Comparison of ENCODE assay signal across 8 mouse cellular contexts in genomic region chr4:156234021-156234501, GRCm38 (mm10). TPM values are rescaled to one million over a fixed set of nuclear protein-coding genes. Genes with fewer than 3 reads are reported as not detected.
DNase-seq lines count a peak whose midpoint lies in the region; ATAC-seq lines count a peak whose summit lies in the region.

No protein-coding gene starts in this region.

- WGBS in forebrain, embryonic 12.5 days, result 2% methylated on average over 17 of the region's 17 CpGs
- WGBS in limb, embryonic 12.5 days, result 1% methylated on average over 17 of the region's 17 CpGs
- WGBS in neural tube, embryonic 14.5 days, result 2% methylated on average over 17 of the region's 17 CpGs

- peaks cover 18% of the 10 kb centered on the region for H3K4me1 ChIP-seq in forebrain, embryonic 12.5 days
- peaks cover 21% of the 10 kb centered on the region for H3K4me1 ChIP-seq in limb, embryonic 12.5 days (replicated peaks)
- H3K4me1 ChIP-seq in neural tube, embryonic 14.5 days (ENCODE audit: control insufficient read depth, insufficient read depth, low read length), result peaks cover 14% of the 10 kb centered on the region

- no peaks in the 10 kb centered on the region for H3K27me3 ChIP-seq in forebrain, embryonic 12.5 days
- no peaks in the 10 kb centered on the region for H3K27me3 ChIP-seq in limb, embryonic 12.5 days
- no peaks in the 10 kb centered on the region for H3K27me3 ChIP-seq in neural tube, embryonic 14.5 days (ENCODE audit: control insufficient read depth, insufficient read depth, low read length)

- H3K4me3 ChIP-seq in forebrain, embryonic 12.5 days (replicated peaks), result peak overlapping the region; percentile 53
- H3K4me3 ChIP-seq in limb, embryonic 12.5 days (replicated peaks), result peak overlapping the region; percentile 88
- H3K4me3 ChIP-seq in neural tube, embryonic 14.5 days (ENCODE audit: low read depth, low read length), result peak overlapping the region; percentile 87

- H3K9me3 ChIP-seq in forebrain, embryonic 12.5 days, result no peaks in the 10 kb centered on the region
- H3K9me3 ChIP-seq in limb, embryonic 12.5 days, result no peaks in the 10 kb centered on the region
- H3K9me3 ChIP-seq in neural tube, embryonic 14.5 days (ENCODE audit: control insufficient read depth, low read length), result no peaks in the 10 kb centered on the region

- peak overlapping the region; percentile 70 for H3K9ac ChIP-seq in forebrain, embryonic 12.5 days
- H3K9ac ChIP-seq in limb, embryonic 12.5 days (replicated peaks), result peak overlapping the region; percentile 72
- peak overlapping the region; percentile 68 for H3K9ac ChIP-seq in neural tube, embryonic 14.5 days (replicated peaks; ENCODE audit: low read depth, low read length)

- H3K4me2 ChIP-seq in forebrain, embryonic 12.5 days, result peak overlapping the region; percentile 77
- H3K4me2 ChIP-seq in limb, embryonic 12.5 days, result peak overlapping the region; percentile 88
- H3K4me2 ChIP-seq in neural tube, embryonic 14.5 days (ENCODE audit: low read depth, low read length), result peak overlapping the region; percentile 93

- H3K36me3 ChIP-seq in forebrain, embryonic 12.5 days (replicated peaks), result peaks cover 60% of the 10 kb centered on the region
- H3K36me3 ChIP-seq in limb, embryonic 12.5 days, result peaks cover 61% of the 10 kb centered on the region
- H3K36me3 ChIP-seq in neural tube, embryonic 14.5 days (ENCODE audit: control insufficient read depth, insufficient read depth, low read length), result peaks cover 36% of the 10 kb centered on the region

- H3K27ac ChIP-seq in forebrain, embryonic 12.5 days, result peak overlapping the region; percentile 91
- H3K27ac ChIP-seq in limb, embryonic 12.5 days, result peak overlapping the region; percentile 87; the same call in 1 of the 2 replicates
- peak overlapping the region; percentile 64 for H3K27ac ChIP-seq in neural tube, embryonic 14.5 days (ENCODE audit: low read depth, low read length)

- peak; percentile 94 for DNase-seq in heart, adult 11 months
- no peak for DNase-seq in heart, adult 8-10 months (ENCODE audit: low spot score)
- DNase-seq in Muller cell, postnatal 12 days (ENCODE audit: inconsistent ontology term), result peak; percentile 30
- no peak for DNase-seq in gastrocnemius, adult 18-20 months (ENCODE audit: low spot score)
- DNase-seq in right cerebral cortex, adult 2 months (ENCODE audit: low spot score in 2 of 2), result no peak

- peak; percentile 22 for ATAC-seq in forebrain, embryonic 12.5 days (ENCODE audit: low FRiP score)
- ATAC-seq in limb, embryonic 12.5 days (ENCODE audit: insufficient number of reproducible peaks, insufficient read depth, low FRiP score, low TSS enrichment, low read depth), result no peak
- ATAC-seq in neural tube, embryonic 14.5 days (ENCODE audit: low read depth), result no peak

RNA-seq across cellular contexts. Expression of gene Plekhn1, which starts 0.6 kb away (rescaled TPM):
- 10 to 100 TPM in 3 of 4 experiments, 1 to 10 TPM in 1; 9.5 to 11.8 (median 10.9) TPM for total RNA-seq in heart, adult 8-10 months (2022)
- polyA plus RNA-seq in forebrain, embryonic 12.5 days (2016; fragmentation: Nextera tagmentation; extraction: Ambion mirVana), result 27.6 and 28.5 TPM in 2 replicates
- 29.2 and 32.8 TPM in 2 replicates for polyA plus RNA-seq in limb, embryonic 12.5 days (2016; fragmentation: Nextera tagmentation; extraction: Ambion mirVana)
- polyA plus RNA-seq in neural tube, embryonic 14.5 days (2014; fragmentation: Nextera tagmentation; extraction: Ambion mirVana), result 30.7 and 31.6 TPM in 2 replicates
- 1 to 10 TPM; 5.9 to 6.7 TPM for total RNA-seq in gastrocnemius, adult 18-20 months (2021)

RNA-seq across cellular contexts. Expression of gene Noc2l, which starts 1.7 kb away (rescaled TPM):
- total RNA-seq in heart, adult 8-10 months (2022), result 10 to 100 TPM; 22.1 to 24.5 (median 22.8) TPM
- 90.4 and 95.7 TPM in 2 replicates for polyA plus RNA-seq in forebrain, embryonic 12.5 days (2016; fragmentation: Nextera tagmentation; extraction: Ambion mirVana)
- 94.1 and 96.3 TPM in 2 replicates for polyA plus RNA-seq in limb, embryonic 12.5 days (2016; fragmentation: Nextera tagmentation; extraction: Ambion mirVana)
- polyA plus RNA-seq in neural tube, embryonic 14.5 days (2014; fragmentation: Nextera tagmentation; extraction: Ambion mirVana), result 50.1 and 53.2 TPM in 2 replicates
- total RNA-seq in gastrocnemius, adult 18-20 months (2021), result 10 to 100 TPM; 31.2 to 33.4 TPM

RNA-seq across cellular contexts. Expression of gene Perm1, which starts 18.4 kb away (rescaled TPM):
- total RNA-seq in heart, adult 8-10 months (2022), result 100 to 1,000 TPM; 327 to 378 (median 333) TPM
- polyA plus RNA-seq in forebrain, embryonic 12.5 days (2016; fragmentation: Nextera tagmentation; extraction: Ambion mirVana), result 2.1 and 2.4 TPM in 2 replicates
- 0.45 and 0.66 TPM in 2 replicates for polyA plus RNA-seq in limb, embryonic 12.5 days (2016; fragmentation: Nextera tagmentation; extraction: Ambion mirVana)
- 2.2 and 2.9 TPM in 2 replicates for polyA plus RNA-seq in neural tube, embryonic 14.5 days (2014; fragmentation: Nextera tagmentation; extraction: Ambion mirVana)
- 100 to 1,000 TPM; 143 to 233 TPM for total RNA-seq in gastrocnemius, adult 18-20 months (2021)

RNA-seq across cellular contexts. Expression of gene Samd11, which starts 21.4 kb away (rescaled TPM):
- total RNA-seq in heart, adult 8-10 months (2022), result under 1 TPM in 2 of 4 experiments, not detected in 2; 0.22 TPM
- polyA plus RNA-seq in forebrain, embryonic 12.5 days (2016; fragmentation: Nextera tagmentation; extraction: Ambion mirVana), result 0.95 and 2.0 TPM in 2 replicates
- 0.50 and 0.95 TPM in 2 replicates for polyA plus RNA-seq in limb, embryonic 12.5 days (2016; fragmentation: Nextera tagmentation; extraction: Ambion mirVana)
- polyA plus RNA-seq in neural tube, embryonic 14.5 days (2014; fragmentation: Nextera tagmentation; extraction: Ambion mirVana), result 1.9 and 3.1 TPM in 2 replicates
- total RNA-seq in gastrocnemius, adult 18-20 months (2021), result not detected

RNA-seq across cellular contexts. Expression of gene AW011738, which starts 31.0 kb away (rescaled TPM):
- 10 to 100 TPM; 10.1 to 14.4 (median 12.2) TPM for total RNA-seq in heart, adult 8-10 months (2022)
- 7.1 and 8.2 TPM in 2 replicates for polyA plus RNA-seq in forebrain, embryonic 12.5 days (2016; fragmentation: Nextera tagmentation; extraction: Ambion mirVana)
- polyA plus RNA-seq in limb, embryonic 12.5 days (2016; fragmentation: Nextera tagmentation; extraction: Ambion mirVana), result 1.8 TPM in 2 replicates
- polyA plus RNA-seq in neural tube, embryonic 14.5 days (2014; fragmentation: Nextera tagmentation; extraction: Ambion mirVana), result 1.8 TPM in 2 replicates
- 1 to 10 TPM; 3.7 to 4.9 TPM for total RNA-seq in gastrocnemius, adult 18-20 months (2021)

Comparison
In these comparisons a context has a peak if more than half of its experiments do, and no peak if none do; other contexts are left out.
1. DNase-seq: peak in heart, adult 11 months (single experiment) and Muller cell, postnatal 12 days (single experiment); none in heart, adult 8-10 months (single experiment), gastrocnemius, adult 18-20 months (single experiment) and right cerebral cortex, adult 2 months (0 of 2).
2. Peak in every context shown above with its lines, with median percentiles within 50 percentile points of each other: H3K27ac ChIP-seq, H3K4me2 ChIP-seq, H3K4me3 ChIP-seq and H3K9ac ChIP-seq.